9 mouse cellular contexts compared by ENCODE assay signal in the genomic region with DNA sequence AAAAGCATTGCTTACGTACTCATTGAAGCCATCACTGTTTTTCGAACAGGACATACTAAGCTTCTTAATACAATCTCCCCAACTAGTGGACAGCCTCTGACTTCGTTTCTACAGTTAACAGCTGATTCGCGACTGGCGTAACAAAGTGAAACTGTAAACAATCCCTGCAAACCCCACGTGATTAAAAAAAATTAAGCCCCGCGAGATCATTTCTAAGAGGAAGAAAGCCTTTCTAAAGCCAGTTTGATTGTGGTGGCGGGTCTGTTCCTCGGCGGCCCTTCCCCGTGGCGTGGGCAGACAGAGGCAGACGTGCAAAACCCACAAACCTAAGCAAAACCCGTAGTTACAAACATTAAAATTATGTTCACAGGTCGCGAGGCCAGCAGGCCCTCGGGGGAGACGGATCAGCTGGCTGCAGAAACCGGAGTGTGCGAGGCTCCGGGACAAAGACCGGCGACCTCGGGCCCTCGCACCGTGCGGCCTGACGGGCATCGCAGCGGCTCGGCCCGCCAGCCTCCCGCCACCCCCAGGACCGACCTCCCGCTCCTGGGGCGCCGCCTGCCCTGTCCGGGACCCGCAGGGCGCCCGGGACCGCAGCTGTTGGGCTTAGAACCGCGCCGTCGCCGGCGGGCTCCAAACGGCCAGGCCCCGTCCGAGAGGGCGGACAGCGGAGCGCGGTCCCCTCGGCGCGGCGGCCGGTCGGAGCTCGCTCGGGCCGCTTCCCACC. TPM values are rescaled to one million over a fixed set of nuclear protein-coding genes. Genes with fewer than 3 reads are reported as not detected.
A peak's percentile ranks its signal among the peaks of the same experiment; 100 is the strongest.
DNase-seq lines count a peak whose midpoint lies in the region; ATAC-seq lines count a peak whose summit lies in the region.
"Had no signal": no experiment of that assay in that cellular context is flagged by ENCODE, and none has a peak within 500 bp of the region (broad histone marks: within the 10 kb centered on the region; RNA-seq: fewer than 3 reads in every experiment).

No protein-coding gene starts in this region.

- 1% methylated on average over 65 of the region's 66 CpGs for WGBS in heart, embryonic 13.5 days
- WGBS in kidney, embryonic 16.5 days = under 1% methylated on average over 51 of the region's 66 CpGs
- under 1% methylated on average over 66 of the region's 66 CpGs for WGBS in liver, embryonic 15.5 days (ENCODE audit: insufficient replicate concordance)
- under 1% methylated on average over 65 of the region's 66 CpGs for WGBS in stomach, embryonic 15.5 days

- no peaks in the 10 kb centered on the region for H3K9me3 ChIP-seq in heart, embryonic 13.5 days
- H3K9me3 ChIP-seq in kidney, embryonic 16.5 days (ENCODE audit: low read length) = no peaks in the 10 kb centered on the region
- H3K9me3 ChIP-seq in liver, embryonic 15.5 days (replicated peaks) = no peaks in the 10 kb centered on the region
- no peaks in the 10 kb centered on the region; the same call in 1 of the 2 replicates for H3K9me3 ChIP-seq in stomach, embryonic 15.5 days

- H3K4me3 ChIP-seq in heart, embryonic 13.5 days = peak overlapping the region; percentile 88
- peak overlapping the region; percentile 99 for H3K4me3 ChIP-seq in kidney, embryonic 16.5 days (ENCODE audit: low read length)
- H3K4me3 ChIP-seq in liver, embryonic 15.5 days (replicated peaks) = peak overlapping the region; percentile 98
- peak overlapping the region; percentile 98 for H3K4me3 ChIP-seq in stomach, embryonic 15.5 days (replicated peaks)

- H3K4me1 ChIP-seq in heart, embryonic 13.5 days = peaks cover 28% of the 10 kb centered on the region
- H3K4me1 ChIP-seq in kidney, embryonic 16.5 days (ENCODE audit: insufficient read depth, low read length) = peaks cover 18% of the 10 kb centered on the region
- H3K4me1 ChIP-seq in liver, embryonic 15.5 days (replicated peaks) = peaks cover 28% of the 10 kb centered on the region
- H3K4me1 ChIP-seq in stomach, embryonic 15.5 days = no peaks in the 10 kb centered on the region

- H3K27me3 ChIP-seq in heart, embryonic 13.5 days (replicated peaks) = no peaks in the 10 kb centered on the region
- H3K27me3 ChIP-seq in kidney, embryonic 16.5 days (ENCODE audit: insufficient read depth, low read length) = no peaks in the 10 kb centered on the region
- no peaks in the 10 kb centered on the region for H3K27me3 ChIP-seq in liver, embryonic 15.5 days
- no peaks in the 10 kb centered on the region for H3K27me3 ChIP-seq in stomach, embryonic 15.5 days (replicated peaks)

- peak overlapping the region; percentile 96 for H3K27ac ChIP-seq in heart, embryonic 13.5 days (replicated peaks)
- peak overlapping the region; percentile 97 for H3K27ac ChIP-seq in kidney, embryonic 16.5 days (ENCODE audit: low read length)
- peak overlapping the region; percentile 92 for H3K27ac ChIP-seq in liver, embryonic 15.5 days (replicated peaks)
- peak overlapping the region; percentile 97 for H3K27ac ChIP-seq in stomach, embryonic 15.5 days

- peak overlapping the region; percentile 100 for H3K9ac ChIP-seq in heart, embryonic 13.5 days
- H3K9ac ChIP-seq in kidney, embryonic 16.5 days (replicated peaks; ENCODE audit: low read length) = peak overlapping the region; percentile 100
- peak overlapping the region; percentile 95 for H3K9ac ChIP-seq in liver, embryonic 15.5 days
- H3K9ac ChIP-seq in stomach, embryonic 15.5 days = peak overlapping the region; percentile 100

- peak; percentile 83 for DNase-seq in CD4-positive, CD25-positive, alpha-beta regulatory T cell, adult 2 months (ENCODE audit: low read depth, low spot score)
- DNase-seq in adrenal gland, adult (ENCODE audit: inconsistent age in 2 of 2, low spot score in 1 of 2) = peak; percentile 69 to 93
- peak; percentile 85 for DNase-seq in naive thymus-derived CD4-positive, alpha-beta T cell, adult 2 months (ENCODE audit: low read depth)

- H3K36me3 ChIP-seq in heart, embryonic 13.5 days = peaks cover 19% of the 10 kb centered on the region
- peaks cover 11% of the 10 kb centered on the region for H3K36me3 ChIP-seq in kidney, embryonic 16.5 days (ENCODE audit: insufficient read depth, low read length)
- H3K36me3 ChIP-seq in liver, embryonic 15.5 days (replicated peaks) = peaks cover 7% of the 10 kb centered on the region; the same call in 1 of the 2 replicates
- H3K36me3 ChIP-seq in stomach, embryonic 15.5 days = peaks cover 9% of the 10 kb centered on the region; the same call in 1 of the 2 replicates

- H3K4me2 ChIP-seq in heart, embryonic 13.5 days = peak overlapping the region; percentile 87
- H3K4me2 ChIP-seq in kidney, embryonic 16.5 days (replicated peaks; ENCODE audit: low read depth, low read length) = peak overlapping the region; percentile 82
- peak overlapping the region; percentile 93 for H3K4me2 ChIP-seq in liver, embryonic 15.5 days
- H3K4me2 ChIP-seq in stomach, embryonic 15.5 days = peak overlapping the region; percentile 65

- ATAC-seq in erythroblast, adult 5-6 weeks (replicated peaks; ENCODE audit: low FRiP score, poor library complexity, severe bottlenecking) = peak; percentile 76
- ATAC-seq in heart, embryonic 13.5 days (ENCODE audit: extremely low read depth, insufficient number of reproducible peaks, low FRiP score, low TSS enrichment) = peak; percentile 80
- peak; percentile 64; the same call in 1 of the 2 replicates for ATAC-seq in kidney, embryonic 16.5 days (ENCODE audit: low FRiP score, low TSS enrichment)
- ATAC-seq in liver, embryonic 15.5 days (ENCODE audit: insufficient read depth) = peak; percentile 71
- peak; percentile 70 for ATAC-seq in stomach, embryonic 15.5 days (ENCODE audit: insufficient read depth, low FRiP score, low read depth)

RNA-seq across cellular contexts. Expression of gene Tnpo1, which starts 0.5 kb away (rescaled TPM):
- 52.5 and 54.4 TPM in 2 replicates for total RNA-seq in erythroblast, adult 5-6 weeks (2015; ENCODE audit: low replicate concordance)
- total RNA-seq in erythroblast, adult 5-6 weeks (2017; ENCODE audit: low replicate concordance) = 54.3 and 70.1 TPM in 2 replicates
- 36.9 and 39.6 TPM in 2 replicates for polyA plus RNA-seq in heart, embryonic 13.5 days (2015; fragmentation: Nextera tagmentation; extraction: Ambion mirVana)
- 65.4 and 67.7 TPM in 2 replicates for polyA plus RNA-seq in kidney, embryonic 16.5 days (2015; fragmentation: Nextera tagmentation; extraction: Ambion mirVana)
- 20.7 and 20.9 TPM in 2 replicates for polyA plus RNA-seq in liver, embryonic 15.5 days (2015; fragmentation: Nextera tagmentation; extraction: Ambion mirVana)
- polyA plus RNA-seq in stomach, embryonic 15.5 days (2015; fragmentation: Nextera tagmentation; extraction: Ambion mirVana) = 55.1 and 62.0 TPM in 2 replicates

RNA-seq across cellular contexts. Expression of gene 1700024P04Rik, which starts 58.7 kb away (rescaled TPM):
- not detected in 2 replicates for total RNA-seq in erythroblast, adult 5-6 weeks (2015; ENCODE audit: low replicate concordance)
- total RNA-seq in erythroblast, adult 5-6 weeks (2017; ENCODE audit: low replicate concordance) = not detected in 2 replicates
- polyA plus RNA-seq in heart, embryonic 13.5 days (2015; fragmentation: Nextera tagmentation; extraction: Ambion mirVana) = not detected in 2 replicates
- not detected in 2 replicates for polyA plus RNA-seq in kidney, embryonic 16.5 days (2015; fragmentation: Nextera tagmentation; extraction: Ambion mirVana)
- polyA plus RNA-seq in liver, embryonic 15.5 days (2015; fragmentation: Nextera tagmentation; extraction: Ambion mirVana) = not detected in 2 replicates
- polyA plus RNA-seq in stomach, embryonic 15.5 days (2015; fragmentation: Nextera tagmentation; extraction: Ambion mirVana) = not detected in 2 replicates
- total RNA-seq: gastrocnemius, postnatal 36 days had no signal

Comparison
In these comparisons a context has a peak if more than half of its experiments do, and no peak if none do; other contexts are left out.
1. Peak in every context shown above with its lines: DNase-seq, ATAC-seq, H3K4me3 ChIP-seq and H3K27ac ChIP-seq.